9 mouse cellular contexts compared by ENCODE assay signal in genomic region chr11:30799496-30799895, GRCm38 (mm10). TPM values are rescaled to one million over a fixed set of nuclear protein-coding genes. Genes with fewer than 3 reads are reported as not detected.
DNase-seq lines count a peak whose midpoint lies in the region; ATAC-seq and TF ChIP-seq lines count a peak whose summit lies in the region.
"Had no signal": no experiment of that assay in that cellular context is flagged by ENCODE, and none has a peak within 500 bp of the region (broad histone marks: within the 10 kb centered on the region; RNA-seq: fewer than 3 reads in every experiment).

No protein-coding gene starts in this region.

- H3K9me3 ChIP-seq in heart, embryonic 11.5 days (replicated peaks; ENCODE audit: control insufficient read depth, low read length): no peaks in the 10 kb centered on the region
- no peaks in the 10 kb centered on the region for H3K9me3 ChIP-seq in liver, embryonic 11.5 days (ENCODE audit: control insufficient read depth, low read length)
- H3K9me3 ChIP-seq: embryonic facial prominence, embryonic 15.5 days had no signal

- intact Hi-C loops in gastrocnemius, adult 2 months (cut with DNase I): loop anchor here (2.0 kb wide), 1 partner anchor 123 kb away; no protein-coding TSS in a partner anchor

- no peaks in the 10 kb centered on the region for H3K4me1 ChIP-seq in heart, embryonic 11.5 days (ENCODE audit: control insufficient read depth, insufficient read depth, low read length)
- H3K4me1 ChIP-seq in liver, embryonic 11.5 days (replicated peaks; ENCODE audit: control insufficient read depth, insufficient read depth, low read length): no peaks in the 10 kb centered on the region
- H3K4me1 ChIP-seq: embryonic facial prominence, embryonic 15.5 days had no signal

- TF ChIP-seq CTCF in gastrocnemius, adult 2 months (IDR thresholded peaks at IDR 0.05): peak; percentile 91

- H3K27me3 ChIP-seq in heart, embryonic 11.5 days (ENCODE audit: control insufficient read depth, insufficient read depth, low read length): no peaks in the 10 kb centered on the region
- no peaks in the 10 kb centered on the region for H3K27me3 ChIP-seq in liver, embryonic 11.5 days (replicated peaks; ENCODE audit: control insufficient read depth, insufficient read depth, low read length)
- H3K27me3 ChIP-seq: embryonic facial prominence, embryonic 15.5 days had no signal

- H3K4me3 ChIP-seq in heart, embryonic 11.5 days (ENCODE audit: low read depth, low read length): no peak overlapping the region
- H3K4me3 ChIP-seq in gastrocnemius, adult 2 months: no peak overlapping the region
- H3K4me3 ChIP-seq in liver, embryonic 11.5 days (ENCODE audit: low read depth, low read length): no peak overlapping the region
- H3K4me3 ChIP-seq: embryonic facial prominence, embryonic 15.5 days had no signal

- H3K9ac ChIP-seq in heart, embryonic 11.5 days (ENCODE audit: low read depth, low read length): no peak overlapping the region
- H3K9ac ChIP-seq in liver, embryonic 11.5 days (ENCODE audit: low read depth, low read length): no peak overlapping the region
- H3K9ac ChIP-seq: embryonic facial prominence, embryonic 15.5 days had no signal

- DNase-seq in heart, adult 11 months: peak; percentile 86
- DNase-seq in B cell, adult 2 months: peak; percentile 73 to 76
- DNase-seq in adipocyte (ENCODE audit: low spot score): peak; percentile 37
- DNase-seq in gastrocnemius, adult 2 months: peak; percentile 67
- DNase-seq in liver, embryonic 11.5 days (ENCODE audit: low spot score): no peak
- peak; percentile 36 for DNase-seq in skeletal muscle tissue, adult 2 months (ENCODE audit: low read depth, low spot score)
- DNase-seq in left cerebral cortex, adult 8-10 months (ENCODE audit: low spot score in 2 of 2): no peak

- no peak overlapping the region for H3K27ac ChIP-seq in heart, embryonic 11.5 days (ENCODE audit: low read depth, low read length)
- no peak overlapping the region for H3K27ac ChIP-seq in gastrocnemius, adult 2 months
- H3K27ac ChIP-seq in liver, embryonic 11.5 days (ENCODE audit: low read depth, low read length): no peak overlapping the region
- H3K27ac ChIP-seq: embryonic facial prominence, embryonic 15.5 days had no signal

- WGBS in heart, embryonic 11.5 days (ENCODE audit: insufficient replicate concordance): 74% methylated on average over 1 of the region's 1 CpGs
- WGBS in liver, embryonic 11.5 days: 70% methylated on average over 1 of the region's 1 CpGs

- ATAC-seq in heart, embryonic 11.5 days (replicated peaks; ENCODE audit: insufficient number of reproducible peaks, low FRiP score, low TSS enrichment): no peak
- peak; percentile 64; the same call in 1 of the 2 replicates for ATAC-seq in liver, embryonic 11.5 days (replicated peaks; ENCODE audit: low FRiP score)

- no peak overlapping the region for H3K4me2 ChIP-seq in heart, embryonic 11.5 days
- no peak overlapping the region for H3K4me2 ChIP-seq in liver, embryonic 11.5 days
- H3K4me2 ChIP-seq: embryonic facial prominence, embryonic 15.5 days had no signal

- no peaks in the 10 kb centered on the region for H3K36me3 ChIP-seq in heart, embryonic 11.5 days (ENCODE audit: control insufficient read depth, insufficient read depth, low read length)
- H3K36me3 ChIP-seq in liver, embryonic 11.5 days (ENCODE audit: control insufficient read depth, insufficient read depth, low read length): no peaks in the 10 kb centered on the region
- H3K36me3 ChIP-seq: embryonic facial prominence, embryonic 15.5 days had no signal

RNA-seq across cellular contexts. Expression of gene Psme4, which starts 28.0 kb away (rescaled TPM):
- 17.1 and 23.8 TPM in 2 replicates for polyA plus RNA-seq in heart, embryonic 11.5 days (2014; fragmentation: Nextera tagmentation; extraction: Ambion mirVana)
- 100 to 1,000 TPM; 145 to 206 TPM for total RNA-seq in gastrocnemius, adult 2 months (2021)
- 18.9 and 20.6 TPM in 2 replicates for polyA plus RNA-seq in liver, embryonic 11.5 days (2014; fragmentation: Nextera tagmentation; extraction: Ambion mirVana)
- total RNA-seq in left cerebral cortex, adult 8-10 months (2022): 10 to 100 TPM; 43.8 to 53.8 (median 47.3) TPM

Comparison
In these comparisons a context has a peak if more than half of its experiments do, and no peak if none do; other contexts are left out.
1. DNase-seq: peak in heart, adult 11 months (single experiment), B cell, adult 2 months (2 of 2), adipocyte (single experiment), gastrocnemius, adult 2 months (single experiment) and skeletal muscle tissue, adult 2 months (single experiment); none in liver, embryonic 11.5 days (single experiment) and left cerebral cortex, adult 8-10 months (0 of 2).